Mouse (Mus musculus) forebrain, embryonic 10.5 days (tissue): Measurements from ENCODE around the gene Ube2o. TPM values are rescaled to one million over a fixed set of nuclear protein-coding genes. Genes with fewer than 3 reads are reported as not detected.
"Not testable (repeated sequence)": the region's sequence is repeated elsewhere in the genome, so short reads cannot be mapped to it uniquely, and the experiment has no call there.

Experiments
- DNase-seq: peaks from one replicate; pipeline ENCODE4 v3.0.0-alpha.2; 2017; ENCODE audit warnings: low spot score; ENCODE audit errors: extremely low spot score
- H3K27ac ChIP-seq: fragments of 300-500 bp; sonication (generic); 2 replicates; pipeline ENCODE4 v1.5.1; 2016; ENCODE audit warnings: mild to moderate bottlenecking
- H3K27me3 ChIP-seq: fragments of 300-500 bp; sonication (generic); 2 replicates; pipeline ENCODE4 v1.6.1; 2016; ENCODE audit warnings: mild to moderate bottlenecking; ENCODE audit not compliant: poor library complexity, severe bottlenecking
- H3K36me3 ChIP-seq: fragments of 300-500 bp; sonication (generic); replicated peaks from 2 replicates; pipeline ENCODE4 v1.6.1; 2016; ENCODE audit warnings: mild to moderate bottlenecking, moderate library complexity
- H3K4me1 ChIP-seq: fragments of 300-500 bp; sonication (generic); 2 replicates; pipeline ENCODE4 v1.6.1; 2016
- H3K4me3 ChIP-seq: fragments of 300-500 bp; sonication (generic); 2 replicates; pipeline ENCODE4 v1.5.1; 2016; ENCODE audit warnings: mild to moderate bottlenecking, moderate library complexity
- H3K9me3 ChIP-seq: fragments of 300-500 bp; sonication (generic); 2 replicates; pipeline ENCODE4 v1.6.1; 2016; ENCODE audit warnings: mild to moderate bottlenecking, moderate library complexity
- WGBS: fragments of 180-500 bp; shearing (Covaris S2); methylation state at CpG from one replicate; pipeline ENCODE4 v1.1.7; 2016; 5-methylcytosine and 5-hydroxymethylcytosine counted together
- polyA plus RNA-seq: library from polyadenylated mRNA; unstranded; fragments of >200 nt; fragmentation: Nextera tagmentation; extraction: Ambion mirVana; gene quantifications from 2 replicates; pipeline ENCODE4 v1.2.1, GENCODE M21; 2016

Gene Ube2o
- polyA plus RNA-seq, 1 experiment from 2014 or later = 10.5 TPM

DNA sequence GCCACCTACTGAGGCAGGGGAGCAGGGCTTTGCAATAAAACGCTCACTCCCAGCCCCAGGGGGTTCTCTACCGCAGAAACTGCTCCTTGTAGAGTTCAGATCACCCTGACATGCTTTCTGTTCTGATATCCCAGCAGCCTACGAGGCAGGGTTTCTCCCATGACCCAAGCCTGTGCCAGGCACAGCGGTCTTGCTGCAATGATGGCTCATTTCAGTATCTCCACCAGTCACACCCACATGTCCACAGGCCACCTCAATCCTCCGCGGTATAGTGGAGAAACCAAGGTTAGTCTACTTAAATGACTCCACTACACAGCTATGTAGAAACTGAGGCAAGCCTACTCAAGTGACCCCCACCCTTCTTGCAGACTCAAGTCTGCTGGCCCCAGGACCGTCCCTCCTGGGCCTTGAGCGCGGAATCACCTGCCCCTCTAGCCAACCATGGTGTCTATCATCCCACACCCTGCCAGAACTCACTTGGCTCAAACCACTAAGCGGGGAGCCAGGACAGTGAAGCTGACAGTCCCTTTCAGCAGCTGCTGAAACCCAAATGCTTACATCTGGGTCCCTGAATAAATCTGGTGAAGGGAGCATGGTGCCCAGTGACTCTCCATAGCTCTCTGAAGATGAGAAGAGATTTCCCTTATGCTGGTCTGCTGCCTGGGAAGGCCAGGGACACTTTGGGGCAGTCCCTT, 39.5 kb upstream of the Ube2o start:
- Histone ChIP-seq H3K4me3 (no peak overlapping the region), H3K27me3 (peaks cover 48% of the 10 kb centered on the region), H3K9me3 (no peaks in the 10 kb centered on the region), H3K4me1 (peaks cover 75% of the 10 kb centered on the region), H3K27ac (peak overlapping the region; percentile 53; the same call in 1 of the 2 replicates), H3K36me3 (no peaks in the 10 kb centered on the region)
- WGBS = 83% methylated on average over 10 of the region's 10 CpGs
- no peak for DNase-seq

DNA sequence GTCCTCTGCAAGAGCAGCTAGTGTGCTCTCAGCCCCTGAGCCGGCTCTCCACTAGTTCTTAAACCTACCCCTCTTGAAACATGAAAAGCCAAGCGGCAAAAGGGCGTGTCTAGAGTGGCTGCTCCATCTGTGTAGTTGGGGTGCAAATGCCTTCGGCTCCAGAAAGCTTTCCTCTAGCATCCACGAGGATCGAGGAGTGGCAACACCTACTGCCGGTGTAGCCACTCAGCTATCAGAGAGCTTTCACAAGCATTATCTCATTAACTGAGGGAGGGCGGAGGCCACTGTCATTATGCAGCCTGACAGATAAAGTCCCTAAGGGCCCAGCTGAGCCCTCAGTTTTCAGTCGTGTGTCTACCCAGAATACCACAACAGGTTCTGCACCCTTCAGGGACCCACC, 38.8 kb upstream of the Ube2o start:
- no peaks in the 10 kb centered on the region for H3K36me3 ChIP-seq
- no peak overlapping the region for H3K4me3 ChIP-seq
- H3K27ac ChIP-seq = no peak overlapping the region
- H3K9me3 ChIP-seq = no peaks in the 10 kb centered on the region
- H3K4me1 ChIP-seq = peaks cover 81% of the 10 kb centered on the region
- 55% methylated on average over 9 of the region's 9 CpGs for WGBS
- peaks cover 45% of the 10 kb centered on the region for H3K27me3 ChIP-seq
- no peak for DNase-seq

DNA sequence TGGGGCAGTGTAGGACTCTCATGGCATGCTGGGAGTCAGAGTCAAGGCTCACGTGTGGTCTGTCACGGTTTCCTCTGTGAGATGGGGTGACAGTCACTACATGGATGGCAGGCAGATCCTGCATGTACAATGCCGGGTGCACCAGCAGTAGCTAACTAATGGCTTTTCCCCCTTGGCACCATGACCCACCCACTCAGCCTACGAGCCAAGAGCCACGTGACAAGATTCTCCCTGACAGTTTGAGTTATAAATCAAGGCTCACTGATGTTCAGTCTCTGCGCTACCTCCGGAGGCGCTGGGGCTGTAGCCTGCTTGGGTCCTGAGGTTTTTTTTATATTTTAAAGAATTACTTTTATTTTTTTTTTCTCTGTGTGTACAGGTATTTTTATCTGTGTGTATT, 38.3 kb upstream of the Ube2o start:
- DNase-seq = no peak
- Histone ChIP-seq H3K4me3 (no peak overlapping the region), H3K36me3 (no peaks in the 10 kb centered on the region), H3K4me1 (peaks cover 82% of the 10 kb centered on the region), H3K27me3 (peaks cover 40% of the 10 kb centered on the region), H3K9me3 (no peaks in the 10 kb centered on the region), H3K27ac (no peak overlapping the region)
- WGBS = 93% methylated on average over 8 of the region's 8 CpGs

DNA sequence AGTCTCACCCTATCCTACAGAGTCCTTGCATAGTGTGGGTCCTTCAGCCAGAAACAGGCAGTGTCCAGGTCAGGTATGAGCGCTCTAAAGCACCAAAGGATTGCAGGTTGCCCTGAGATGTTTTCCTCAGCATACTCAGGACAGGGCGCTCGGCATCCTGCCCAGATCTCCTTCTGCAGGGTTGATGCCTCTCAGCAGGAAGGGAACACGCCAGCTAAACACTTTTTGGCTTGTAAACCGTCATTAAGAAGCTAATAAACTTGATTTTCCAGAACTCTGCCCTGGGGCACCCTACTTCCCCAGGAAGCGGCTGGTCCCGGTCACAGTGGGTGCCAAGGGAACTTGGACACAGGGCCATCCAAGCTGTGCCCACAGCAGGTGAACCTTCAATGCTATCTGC, 37.9 kb upstream of the Ube2o start:
- no peaks in the 10 kb centered on the region for H3K9me3 ChIP-seq
- WGBS = 89% methylated on average over 7 of the region's 7 CpGs
- no peak overlapping the region for H3K4me3 ChIP-seq
- DNase-seq = no peak
- peaks cover 78% of the 10 kb centered on the region for H3K4me1 ChIP-seq
- no peaks in the 10 kb centered on the region for H3K36me3 ChIP-seq
- no peak overlapping the region for H3K27ac ChIP-seq
- peaks cover 36% of the 10 kb centered on the region for H3K27me3 ChIP-seq

DNA sequence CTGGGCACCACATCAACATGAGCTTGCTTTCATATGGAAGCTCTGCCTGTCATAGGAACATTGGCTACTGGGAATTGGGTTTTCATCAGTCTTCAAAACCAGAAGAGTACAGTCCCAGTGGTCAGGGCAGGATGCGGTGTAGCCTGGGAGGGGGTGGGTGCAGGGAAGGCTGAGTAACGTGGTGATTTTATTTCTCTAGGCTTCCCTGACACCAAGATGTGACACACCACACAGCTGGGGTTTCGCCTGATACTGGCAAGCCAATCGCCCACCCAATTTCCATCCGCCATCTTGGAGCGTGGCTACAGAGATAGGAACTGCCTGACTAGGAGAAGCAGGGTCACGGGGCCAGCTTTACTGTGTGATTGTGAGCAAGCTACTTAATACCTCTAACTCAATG, 37.4 kb upstream of the Ube2o start:
- H3K27ac ChIP-seq = no peak overlapping the region
- H3K9me3 ChIP-seq = no peaks in the 10 kb centered on the region
- H3K4me1 ChIP-seq = peaks cover 73% of the 10 kb centered on the region
- no peak for DNase-seq
- no peaks in the 10 kb centered on the region for H3K36me3 ChIP-seq
- WGBS = 92% methylated on average over 7 of the region's 7 CpGs
- peaks cover 31% of the 10 kb centered on the region for H3K27me3 ChIP-seq
- no peak overlapping the region for H3K4me3 ChIP-seq

DNA sequence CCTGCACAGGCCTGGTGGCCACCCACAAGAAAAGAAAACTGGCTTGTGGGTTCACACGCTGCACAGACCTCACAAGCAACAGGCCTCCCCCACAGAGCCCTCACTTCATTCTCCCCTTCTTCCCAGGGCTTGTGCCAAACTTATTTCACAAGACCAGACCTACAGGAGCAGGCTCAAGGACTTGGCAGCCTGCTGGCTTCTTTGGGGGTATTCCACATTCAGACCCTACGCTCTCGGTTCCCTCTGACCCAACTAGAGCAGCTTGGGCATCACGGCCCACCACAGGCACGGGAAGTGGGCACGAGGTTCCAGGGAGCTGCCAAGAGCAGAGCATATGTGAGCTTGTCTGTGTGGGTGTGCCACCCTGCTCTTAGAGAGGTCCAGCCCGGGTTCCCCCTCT, 36.4 kb upstream of the Ube2o start:
- 88% methylated on average over 7 of the region's 7 CpGs for WGBS
- DNase-seq = no peak
- peaks cover 62% of the 10 kb centered on the region for H3K4me1 ChIP-seq
- no peak overlapping the region for H3K4me3 ChIP-seq
- H3K36me3 ChIP-seq = no peaks in the 10 kb centered on the region
- peak overlapping the region; percentile 21; the same call in 1 of the 2 replicates for H3K27ac ChIP-seq
- H3K9me3 ChIP-seq = no peaks in the 10 kb centered on the region
- H3K27me3 ChIP-seq = peaks cover 21% of the 10 kb centered on the region

DNA sequence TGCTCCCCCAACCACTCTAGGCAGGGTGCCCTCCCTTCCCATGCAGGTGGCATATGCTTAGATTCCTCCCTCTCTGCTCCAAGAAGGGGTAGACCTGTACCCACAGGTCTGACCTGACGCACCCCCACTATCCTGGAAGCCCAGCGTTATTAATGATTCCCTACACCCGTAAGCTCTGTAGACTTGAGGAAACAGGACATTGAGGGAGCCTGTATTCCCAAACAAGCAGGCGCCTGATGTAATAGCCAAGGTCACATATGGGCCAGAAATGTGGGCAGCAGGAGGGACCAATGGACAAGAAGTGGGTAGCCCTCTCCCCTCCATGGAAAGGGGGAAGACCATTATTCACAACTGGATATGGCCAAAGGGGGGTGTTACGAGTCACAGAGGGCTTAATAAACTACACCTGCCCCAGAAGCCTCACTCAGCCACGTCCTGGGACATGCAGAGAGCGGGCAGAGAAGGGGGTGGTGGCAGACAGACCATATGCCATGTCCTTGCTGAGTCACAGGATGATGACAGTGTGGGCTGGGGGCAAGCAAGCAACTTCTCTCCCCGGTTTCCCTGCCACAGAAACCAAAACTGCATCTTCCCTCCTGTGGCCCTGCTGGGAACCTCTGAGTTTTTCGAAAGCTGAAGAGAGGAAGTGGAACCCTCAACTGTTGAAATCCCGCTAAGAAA, 35.3 kb upstream of the Ube2o start:
- Histone ChIP-seq H3K4me1 (peaks cover 52% of the 10 kb centered on the region), H3K36me3 (no peaks in the 10 kb centered on the region), H3K27me3 (peaks cover 10% of the 10 kb centered on the region), H3K27ac (peak overlapping the region; percentile 61), H3K4me3 (no peak overlapping the region), H3K9me3 (no peaks in the 10 kb centered on the region)
- no peak for DNase-seq
- 80% methylated on average over 10 of the region's 10 CpGs for WGBS

DNA sequence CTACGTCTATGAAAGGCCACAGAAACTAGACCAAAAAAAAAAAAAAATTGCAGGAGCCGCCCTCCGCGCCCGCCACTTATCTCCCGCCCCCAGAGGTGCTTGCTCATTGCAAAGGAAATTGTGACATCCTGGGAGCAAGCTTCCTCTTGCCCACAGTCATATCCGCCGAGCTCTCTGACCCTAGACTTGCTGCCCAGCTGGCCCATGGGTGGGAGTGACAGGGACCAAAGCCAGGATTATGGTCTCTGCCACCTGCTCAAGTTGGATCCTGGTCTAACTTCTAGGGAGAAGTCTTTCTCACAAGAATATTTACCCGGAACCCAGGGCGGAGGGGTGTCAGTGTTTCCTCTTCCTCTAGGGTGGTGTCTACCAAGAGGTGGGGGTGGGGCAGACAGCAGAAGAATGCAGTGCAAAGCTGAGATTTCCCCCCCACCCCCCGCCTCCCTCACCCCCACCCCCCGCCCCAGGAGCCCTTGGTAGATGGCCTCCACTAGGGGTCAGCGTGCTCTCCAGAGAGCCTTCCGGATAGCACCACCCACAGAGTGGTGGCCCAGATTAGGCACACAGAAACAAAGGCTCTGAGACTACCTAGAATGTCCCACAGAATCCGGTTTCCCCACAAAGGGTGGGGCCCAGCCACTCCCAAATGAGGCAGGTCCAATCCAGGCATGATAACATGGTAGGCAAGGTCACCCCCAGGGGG, 34.6 kb upstream of the Ube2o start:
- Histone ChIP-seq H3K4me3 (peak overlapping the region; percentile 8; the same call in 1 of the 2 replicates), H3K27ac (peak overlapping the region; percentile 61), H3K9me3 (no peaks in the 10 kb centered on the region), H3K4me1 (peaks cover 45% of the 10 kb centered on the region), H3K36me3 (no peaks in the 10 kb centered on the region), H3K27me3 (peaks cover 6% of the 10 kb centered on the region)
- WGBS = 53% methylated on average over 15 of the region's 15 CpGs
- DNase-seq = no peak

DNA sequence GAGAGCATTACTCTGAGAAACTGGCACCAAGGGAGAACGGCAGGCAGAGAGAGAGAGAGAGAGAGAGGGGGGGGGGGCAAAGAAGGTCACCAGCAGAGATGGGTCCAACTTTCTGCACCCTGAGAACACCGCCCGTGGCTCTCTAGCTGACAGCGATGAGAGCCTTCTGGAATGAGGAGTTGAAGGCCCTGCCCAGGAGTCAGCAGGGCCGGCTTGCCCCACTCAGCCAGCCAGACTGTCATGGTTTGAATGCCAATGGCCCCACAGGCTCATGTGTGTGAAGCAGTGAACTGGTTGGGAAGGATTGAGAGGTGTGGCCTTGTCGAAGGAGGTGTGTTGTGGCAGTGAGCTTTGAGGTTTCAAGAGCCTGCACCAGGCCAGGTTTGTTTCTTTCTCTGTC, 32.0 kb upstream of the Ube2o start:
- DNase-seq = no peak
- no peak overlapping the region for H3K4me3 ChIP-seq
- no peaks in the 10 kb centered on the region for H3K9me3 ChIP-seq
- 92% methylated on average over 6 of the region's 6 CpGs for WGBS
- H3K36me3 ChIP-seq = no peaks in the 10 kb centered on the region
- H3K4me1 ChIP-seq = peaks cover 36% of the 10 kb centered on the region
- H3K27me3 ChIP-seq = no peaks in the 10 kb centered on the region
- H3K27ac ChIP-seq = no peak overlapping the region

DNA sequence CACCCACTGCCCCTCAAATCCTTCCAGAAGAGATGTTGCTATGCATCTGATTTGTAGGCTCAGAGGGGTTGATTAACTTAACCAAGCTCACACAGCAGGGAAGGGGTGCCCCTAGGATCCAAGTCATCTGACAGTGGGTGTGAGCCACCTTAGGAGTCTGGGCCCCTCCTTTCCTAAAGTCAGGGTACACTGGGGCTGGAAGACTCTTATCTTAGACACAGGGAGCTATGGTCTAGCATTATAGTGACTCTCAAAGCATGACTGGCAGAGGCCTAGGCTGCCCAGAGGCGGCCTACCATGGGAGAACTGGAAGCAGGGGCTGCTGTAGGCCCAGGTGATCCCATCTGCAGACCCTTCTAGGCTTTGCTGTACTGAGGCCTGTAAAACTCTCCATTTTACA, 31.3 kb upstream of the Ube2o start:
- H3K27me3 ChIP-seq = no peaks in the 10 kb centered on the region

DNA sequence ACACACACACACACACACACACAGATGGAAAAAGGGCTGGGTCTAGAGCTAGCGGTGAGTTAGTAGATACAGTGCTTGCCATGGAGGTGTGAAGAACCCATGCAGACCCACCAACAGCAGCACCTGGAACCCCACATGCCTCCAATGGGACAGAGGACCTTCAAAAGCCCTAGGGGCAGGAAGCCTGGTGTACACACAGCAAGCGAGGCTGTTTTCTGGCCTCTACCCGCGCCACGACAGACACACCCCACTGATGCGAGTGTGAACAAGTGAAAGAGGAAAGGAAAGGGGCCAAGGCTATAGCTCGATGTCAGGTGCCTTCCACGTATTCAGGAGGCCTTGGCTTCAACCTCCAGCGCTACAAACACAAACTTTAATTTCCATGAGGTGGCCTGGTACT, 30.6 kb upstream of the Ube2o start:
- DNase-seq = no peak
- Histone ChIP-seq H3K4me3 (no peak overlapping the region), H3K4me1 (peaks cover 33% of the 10 kb centered on the region), H3K36me3 (no peaks in the 10 kb centered on the region), H3K27ac (no peak overlapping the region), H3K27me3 (no peaks in the 10 kb centered on the region), H3K9me3 (no peaks in the 10 kb centered on the region)
- 92% methylated on average over 9 of the region's 9 CpGs for WGBS

More for the DNA sequence above, 31.3 kb upstream of the Ube2o start:
- 91% methylated on average over 1 of the region's 1 CpGs for WGBS
- H3K4me1 ChIP-seq = peaks cover 34% of the 10 kb centered on the region
- H3K36me3 ChIP-seq = no peaks in the 10 kb centered on the region
- no peaks in the 10 kb centered on the region for H3K9me3 ChIP-seq
- no peak overlapping the region for H3K27ac ChIP-seq
- no peak for DNase-seq
- H3K4me3 ChIP-seq = no peak overlapping the region

DNA sequence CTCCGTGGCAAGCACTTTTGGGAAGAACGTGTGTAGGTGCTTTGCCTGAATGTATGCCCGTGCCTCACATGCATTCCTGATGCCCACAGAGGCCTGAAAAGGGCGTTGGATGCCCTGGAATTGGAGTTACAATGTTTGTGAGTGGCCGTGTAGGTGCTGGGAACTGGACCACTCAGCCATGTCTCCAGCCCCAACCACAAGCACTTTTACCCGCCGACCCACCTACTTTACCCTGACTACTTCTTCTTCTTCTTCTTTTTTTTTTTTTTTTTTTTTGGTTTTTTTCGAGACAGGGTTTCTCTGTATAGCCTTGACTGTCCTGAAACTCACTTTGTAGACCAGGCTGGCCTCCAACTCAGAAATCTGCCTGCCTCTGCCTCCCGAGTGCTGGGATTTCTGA, 29.9 kb upstream of the Ube2o start:
- DNase-seq, H3K27ac ChIP-seq, H3K9me3 ChIP-seq, H3K36me3 ChIP-seq, H3K4me3 ChIP-seq, H3K27me3 ChIP-seq: not testable (repeated sequence)
- peaks cover 26% of the 10 kb centered on the region for H3K4me1 ChIP-seq
- 90% methylated on average over 9 of the region's 9 CpGs for WGBS
